In genomic region chr8:120528332-120528731, GRCm38 (mm10) we compare ENCODE assay signal across 9 mouse cellular contexts.
DNase-seq lines count a peak whose midpoint lies in the region; ATAC-seq and TF ChIP-seq lines count a peak whose summit lies in the region.
"Had no signal": no experiment of that assay in that cellular context is flagged by ENCODE, and none has a peak within 500 bp of the region (broad histone marks: within the 10 kb centered on the region; RNA-seq: fewer than 3 reads in every experiment).

No protein-coding gene starts in this region.

- H3K4me1 ChIP-seq in heart, embryonic 13.5 days = peaks cover 85% of the 10 kb centered on the region
- H3K4me1 ChIP-seq in midbrain, embryonic 12.5 days = peaks cover 95% of the 10 kb centered on the region
- H3K4me1 ChIP-seq in midbrain, embryonic 11.5 days (ENCODE audit: control insufficient read depth, insufficient read depth, low read length) = peaks cover 73% of the 10 kb centered on the region
- H3K4me1 ChIP-seq in intestine, postnatal 0 days (replicated peaks; ENCODE audit: control insufficient read depth, insufficient read depth, low read length) = peaks cover 19% of the 10 kb centered on the region

- ATAC-seq in heart, embryonic 13.5 days (ENCODE audit: extremely low read depth, insufficient number of reproducible peaks, low FRiP score, low TSS enrichment) = no peak
- ATAC-seq in midbrain, embryonic 12.5 days (ENCODE audit: low FRiP score, low read depth) = no peak
- ATAC-seq in midbrain, embryonic 11.5 days (ENCODE audit: low FRiP score) = no peak
- peak; percentile 31; the same call in 1 of the 2 replicates for ATAC-seq in intestine, postnatal 0 days
- ATAC-seq in megakaryocyte progenitor cell, adult 5-6 weeks (replicated peaks; ENCODE audit: poor library complexity) = no peak

- H3K27me3 ChIP-seq in heart, embryonic 13.5 days (replicated peaks) = no peaks in the 10 kb centered on the region
- H3K27me3 ChIP-seq in midbrain, embryonic 12.5 days = peaks cover 10% of the 10 kb centered on the region
- H3K27me3 ChIP-seq in midbrain, embryonic 11.5 days (ENCODE audit: control insufficient read depth, insufficient read depth, low read length) = no peaks in the 10 kb centered on the region; the same call in 1 of the 2 replicates
- no peaks in the 10 kb centered on the region; the same call in 1 of the 2 replicates for H3K27me3 ChIP-seq in intestine, postnatal 0 days (replicated peaks; ENCODE audit: control insufficient read depth, insufficient read depth, low read length)

- no peaks in the 10 kb centered on the region for H3K9me3 ChIP-seq in heart, embryonic 13.5 days
- no peaks in the 10 kb centered on the region for H3K9me3 ChIP-seq in midbrain, embryonic 12.5 days
- no peaks in the 10 kb centered on the region for H3K9me3 ChIP-seq in midbrain, embryonic 11.5 days (ENCODE audit: control insufficient read depth, low read length)
- no peaks in the 10 kb centered on the region for H3K9me3 ChIP-seq in intestine, postnatal 0 days (ENCODE audit: control insufficient read depth)

- peak overlapping the region; percentile 66 for H3K9ac ChIP-seq in heart, embryonic 13.5 days
- no peak overlapping the region for H3K9ac ChIP-seq in midbrain, embryonic 12.5 days (replicated peaks)
- H3K9ac ChIP-seq in midbrain, embryonic 11.5 days (ENCODE audit: low read length) = no peak overlapping the region
- H3K9ac ChIP-seq in intestine, postnatal 0 days (ENCODE audit: low read depth, low read length) = no peak overlapping the region

- H3K36me3 ChIP-seq in heart, embryonic 13.5 days = no peaks in the 10 kb centered on the region
- no peaks in the 10 kb centered on the region for H3K36me3 ChIP-seq in midbrain, embryonic 12.5 days
- no peaks in the 10 kb centered on the region for H3K36me3 ChIP-seq in midbrain, embryonic 11.5 days (ENCODE audit: control insufficient read depth, insufficient read depth, low read length)
- no peaks in the 10 kb centered on the region for H3K36me3 ChIP-seq in intestine, postnatal 0 days (ENCODE audit: control insufficient read depth, insufficient read depth)

- TF ChIP-seq CTCF in intestine, postnatal 0 days (IDR thresholded peaks at IDR 0.05; ENCODE audit: low read depth) = no peak

- H3K4me2 ChIP-seq in heart, embryonic 13.5 days = no peak overlapping the region
- no peak overlapping the region for H3K4me2 ChIP-seq in midbrain, embryonic 12.5 days (replicated peaks)
- no peak overlapping the region for H3K4me2 ChIP-seq in midbrain, embryonic 11.5 days
- H3K4me2 ChIP-seq in intestine, postnatal 0 days (replicated peaks; ENCODE audit: low read depth) = no peak overlapping the region

- H3K4me3 ChIP-seq in heart, embryonic 13.5 days = no peak overlapping the region
- H3K4me3 ChIP-seq in midbrain, embryonic 12.5 days = no peak overlapping the region
- no peak overlapping the region for H3K4me3 ChIP-seq in midbrain, embryonic 11.5 days (ENCODE audit: low read depth, low read length)
- H3K4me3 ChIP-seq in intestine, postnatal 0 days (ENCODE audit: low read depth, low read length) = no peak overlapping the region

- H3K27ac ChIP-seq in heart, embryonic 13.5 days (replicated peaks) = peak overlapping the region; percentile 88
- H3K27ac ChIP-seq in midbrain, embryonic 12.5 days (replicated peaks) = 0 out of 2 replicates have a peak overlapping the region, but pooled peaks have one; percentile 21
- no peak overlapping the region for H3K27ac ChIP-seq in midbrain, embryonic 11.5 days (ENCODE audit: low read depth, low read length)
- H3K27ac ChIP-seq in intestine, postnatal 0 days (ENCODE audit: low read depth, low read length) = no peak overlapping the region

- 40% methylated on average over 3 of the region's 3 CpGs for WGBS in heart, embryonic 13.5 days
- 13% methylated on average over 3 of the region's 3 CpGs for WGBS in midbrain, embryonic 12.5 days
- 24% methylated on average over 3 of the region's 3 CpGs for WGBS in midbrain, embryonic 11.5 days
- 36% methylated on average over 3 of the region's 3 CpGs for WGBS in intestine, postnatal 0 days

- no peak for DNase-seq in heart, postnatal 36 days
- no peak for DNase-seq in midbrain, embryonic 11.5 days (ENCODE audit: low spot score, missing footprints)
- no peak for DNase-seq in spleen, postnatal 4 days (ENCODE audit: low spot score in 2 of 2)
- no peak for DNase-seq in adrenal gland, adult (ENCODE audit: inconsistent age in 2 of 2, low spot score in 1 of 2)
- DNase-seq: cerebellum, adult 18-20 months had no signal

- intact Hi-C loops in heart, postnatal 36 days (cut with DNase I) = no loop called here

Comparison
In these comparisons a context has a peak if more than half of its experiments do, and no peak if none do; other contexts are left out.
1. H3K27ac ChIP-seq: peak in heart, embryonic 13.5 days (single experiment) and midbrain, embryonic 12.5 days (single experiment); none in midbrain, embryonic 11.5 days (single experiment) and intestine, postnatal 0 days (single experiment).